Mouse (Mus musculus): Measurements from ENCODE around the gene Dcdc2a.

The Dcdc2a gene

GRCm38 (mm10) chr13:25098578-25098977 is 42.8 kb downstream of the Dcdc2a start:
- no peak for DNase-seq

- peak; percentile 16 for DNase-seq
Observed at GRCm38 (mm10) chr13:25099508-25099907, 43.7 kb downstream of the Dcdc2a start.

GRCm38 (mm10) chr13:25100581-25100980 is 44.8 kb downstream of the Dcdc2a start:
- no peak for DNase-seq

GRCm38 (mm10) chr13:25105671-25106070 is 49.9 kb downstream of the Dcdc2a start:
- no peak for DNase-seq

- DNase-seq = no peak
Observed at GRCm38 (mm10) chr13:25106740-25107139, 50.9 kb downstream of the Dcdc2a start.

GRCm38 (mm10) chr13:25108353-25108752 is 52.5 kb downstream of the Dcdc2a start:
- DNase-seq = no peak

- no peak for DNase-seq
Observed at GRCm38 (mm10) chr13:25110592-25111095, 54.8 kb downstream of the Dcdc2a start.

- peak; percentile 86 for DNase-seq
Observed at GRCm38 (mm10) chr13:25115429-25115881, 59.7 kb downstream of the Dcdc2a start.

GRCm38 (mm10) chr13:25115971-25116370 is 60.2 kb downstream of the Dcdc2a start:
- no peak for DNase-seq

GRCm38 (mm10) chr13:25122740-25123335 is 67.0 kb downstream of the Dcdc2a start:
- no peak for DNase-seq

GRCm38 (mm10) chr13:25127216-25127615 is 71.4 kb downstream of the Dcdc2a start:
- DNase-seq = peak; percentile 19

- DNase-seq = no peak
Observed at GRCm38 (mm10) chr13:25127806-25128205, 72.0 kb downstream of the Dcdc2a start.

- DNase-seq = no peak
Observed at GRCm38 (mm10) chr13:25128766-25129165, 73.0 kb downstream of the Dcdc2a start.

GRCm38 (mm10) chr13:25143066-25143465 is 87.3 kb downstream of the Dcdc2a start:
- no peak for DNase-seq

GRCm38 (mm10) chr13:25144093-25144492 is 88.3 kb downstream of the Dcdc2a start:
- DNase-seq = no peak

GRCm38 (mm10) chr13:25146232-25146631 is 90.4 kb downstream of the Dcdc2a start:
- no peak for DNase-seq

- DNase-seq = no peak
Observed at GRCm38 (mm10) chr13:25150154-25150781, 94.5 kb downstream of the Dcdc2a start.

GRCm38 (mm10) chr13:25150861-25151260 is 95.1 kb downstream of the Dcdc2a start:
- no peak for DNase-seq

GRCm38 (mm10) chr13:25159917-25160316 is 104.1 kb downstream of the Dcdc2a start:
- DNase-seq = no peak

- no peak for DNase-seq
Observed at GRCm38 (mm10) chr13:25160804-25161203, 105.0 kb downstream of the Dcdc2a start.

- no peak for DNase-seq
Observed at GRCm38 (mm10) chr13:25162594-25162993, 106.8 kb downstream of the Dcdc2a start.

- no peak for DNase-seq
Observed at GRCm38 (mm10) chr13:25168891-25169290, 113.1 kb downstream of the Dcdc2a start.

GRCm38 (mm10) chr13:25177835-25178234 is 122.0 kb downstream of the Dcdc2a start:
- no peak for DNase-seq

- no peak for DNase-seq
Observed at GRCm38 (mm10) chr13:25178236-25179001, 122.6 kb downstream of the Dcdc2a start.
